Mouse (Mus musculus): Measurements from ENCODE around the gene Msrb3.

GRCm38 (mm10) chr10:120898357-120898756 is 544 bp downstream of the Msrb3 start:
- no peak for TF ChIP-seq EP300 (IDR thresholded peaks at IDR 0.05; ENCODE audit: low read depth)
- TF ChIP-seq CTCF (IDR thresholded peaks at IDR 0.05; ENCODE audit: low read depth): no peak
